11 mouse cellular contexts compared by ENCODE assay signal in genomic region chr1:153064784-153065390, GRCm38 (mm10).
DNase-seq lines count a peak whose midpoint lies in the region; ATAC-seq and TF ChIP-seq lines count a peak whose summit lies in the region.
"Had no signal": no experiment of that assay in that cellular context is flagged by ENCODE, and none has a peak within 500 bp of the region (broad histone marks: within the 10 kb centered on the region; RNA-seq: fewer than 3 reads in every experiment).

No protein-coding gene starts in this region.

- H3K4me2 ChIP-seq in intestine, embryonic 16.5 days (ENCODE audit: low read depth, low read length): no peak overlapping the region
- H3K4me2 ChIP-seq in forebrain, postnatal 0 days (ENCODE audit: low read depth): no peak overlapping the region

- H3K9ac ChIP-seq in intestine, embryonic 16.5 days (ENCODE audit: low read depth, low read length): no peak overlapping the region
- H3K9ac ChIP-seq in forebrain, postnatal 0 days: no peak overlapping the region

- TF ChIP-seq CTCF in layer of hippocampus, adult 2 months (conservative IDR thresholded peaks at IDR 0.05): no peak
- TF ChIP-seq CTCF in forebrain, postnatal 0 days (IDR thresholded peaks at IDR 0.05; ENCODE audit: low read depth): no peak

- H3K27ac ChIP-seq in layer of hippocampus, adult 2 months: peak overlapping the region; percentile 65
- H3K27ac ChIP-seq in intestine, embryonic 16.5 days (ENCODE audit: low read length): peak overlapping the region; percentile 79
- H3K27ac ChIP-seq in forebrain, postnatal 0 days (ENCODE audit: low read depth, low read length): no peak overlapping the region

- H3K4me3 ChIP-seq in layer of hippocampus, adult 2 months: no peak overlapping the region
- H3K4me3 ChIP-seq in intestine, embryonic 16.5 days (ENCODE audit: low read length): no peak overlapping the region
- no peak overlapping the region for H3K4me3 ChIP-seq in forebrain, postnatal 0 days (ENCODE audit: low read depth, low read length)
- H3K4me3 ChIP-seq: myocyte had no signal

- peak; percentile 28 for DNase-seq in gastrocnemius, postnatal 25 days
- DNase-seq in gastrocnemius, postnatal 10 days: no peak
- no peak for DNase-seq in layer of hippocampus, adult 2 months (ENCODE audit: low spot score in 2 of 2)
- no peak for DNase-seq in layer of hippocampus, postnatal 36 days
- peak; percentile 90 for DNase-seq in adipocyte (ENCODE audit: low spot score)
- DNase-seq in forebrain, postnatal 0 days: no peak
- no peak for DNase-seq in ovary, adult 18-20 months (ENCODE audit: low spot score)
- DNase-seq: thymus, postnatal 4 days had no signal

- no peaks in the 10 kb centered on the region for H3K36me3 ChIP-seq in intestine, embryonic 16.5 days (ENCODE audit: control insufficient read depth, insufficient read depth, low read length)
- H3K36me3 ChIP-seq in forebrain, postnatal 0 days (ENCODE audit: insufficient read depth): no peaks in the 10 kb centered on the region

- H3K9me3 ChIP-seq in intestine, embryonic 16.5 days (ENCODE audit: control insufficient read depth, low read length): no peaks in the 10 kb centered on the region
- H3K9me3 ChIP-seq in forebrain, postnatal 0 days (ENCODE audit: low read length): no peaks in the 10 kb centered on the region

- peaks cover 13% of the 10 kb centered on the region; the same call in 1 of the 2 replicates for H3K4me1 ChIP-seq in intestine, embryonic 16.5 days (ENCODE audit: control insufficient read depth, insufficient read depth, low read length)
- no peaks in the 10 kb centered on the region for H3K4me1 ChIP-seq in forebrain, postnatal 0 days (ENCODE audit: insufficient read depth)

- WGBS in intestine, embryonic 16.5 days: 69% methylated on average over 9 of the region's 9 CpGs
- WGBS in forebrain, postnatal 0 days: 80% methylated on average over 9 of the region's 9 CpGs

- no peaks in the 10 kb centered on the region for H3K27me3 ChIP-seq in intestine, embryonic 16.5 days (replicated peaks; ENCODE audit: control insufficient read depth, insufficient read depth, low read length)
- no peaks in the 10 kb centered on the region for H3K27me3 ChIP-seq in forebrain, postnatal 0 days (ENCODE audit: insufficient read depth, low read length)
- H3K27me3 ChIP-seq: CH12.LX had no signal

- no peak for ATAC-seq in intestine, embryonic 16.5 days
- no peak for ATAC-seq in forebrain, postnatal 0 days

Comparison
In these comparisons a context has a peak if more than half of its experiments do, and no peak if none do; other contexts are left out.
1. DNase-seq: peak in gastrocnemius, postnatal 25 days (single experiment) and adipocyte (single experiment); none in gastrocnemius, postnatal 10 days (single experiment), layer of hippocampus, adult 2 months (0 of 2), layer of hippocampus, postnatal 36 days (0 of 2), forebrain, postnatal 0 days (single experiment) and ovary, adult 18-20 months (single experiment).